Mouse (Mus musculus): ENCODE measurements at regions not wholly inside any gene's neighbourhood (a gene's known extent, or its start where the extent isn't known, plus 50 kb on each side); places are given as distances from the start of the nearest gene placed in this dataset.

GRCm38 (mm10) chr5:119598166-119598565 lies 72.3 kb upstream of the Tbx3 start:
- no peak for TF ChIP-seq CTCF (IDR thresholded peaks at IDR 0.05; ENCODE audit: control insufficient read depth, insufficient read depth, insufficient read length)
- no peak for TF ChIP-seq USF1 (IDR thresholded peaks at IDR 0.05; ENCODE audit: low read depth)
- no peak for TF ChIP-seq MYOD1 (IDR thresholded peaks at IDR 0.05; ENCODE audit: control insufficient read depth, insufficient read length, low read depth)
